Mouse (Mus musculus) embryonic facial prominence, embryonic 13.5 days (tissue): ENCODE results near the gene Mlycd. TPM values are rescaled to one million over a fixed set of nuclear protein-coding genes. Genes with fewer than 3 reads are reported as not detected.

Experiments used
- ATAC-seq: fragments of 200-750 bp; cut with Nextera tagmentation; 2 replicates; pipeline ENCODE4 v1.8.0; 2017; ENCODE audit warnings: low read depth; ENCODE audit not compliant: insufficient number of reproducible peaks, insufficient read depth, low FRiP score, low TSS enrichment
- H3K27ac ChIP-seq: fragments of 300-500 bp; sonication (generic); 2 replicates; pipeline ENCODE4 v1.5.1; 2015; ENCODE audit warnings: moderate library complexity, mild to moderate bottlenecking, inconsistent platforms
- H3K27me3 ChIP-seq: fragments of 300-500 bp; sonication (generic); 2 replicates; pipeline ENCODE4 v1.6.1; 2015; ENCODE audit warnings: mild to moderate bottlenecking, inconsistent platforms
- H3K36me3 ChIP-seq: fragments of 300-500 bp; sonication (generic); 2 replicates; pipeline ENCODE4 v1.6.1; 2015; ENCODE audit warnings: mild to moderate bottlenecking, inconsistent platforms
- H3K4me1 ChIP-seq: fragments of 300-500 bp; sonication (generic); 2 replicates; pipeline ENCODE4 v1.6.1; 2015; ENCODE audit warnings: inconsistent platforms
- H3K4me2 ChIP-seq: fragments of 300-500 bp; sonication (generic); 2 replicates; pipeline ENCODE4 v1.6.1; 2015; ENCODE audit warnings: moderate library complexity, mild to moderate bottlenecking, inconsistent platforms
- H3K4me3 ChIP-seq: fragments of 300-500 bp; sonication (generic); 2 replicates; pipeline ENCODE4 v1.5.1; 2015; ENCODE audit warnings: mild to moderate bottlenecking, inconsistent platforms
- H3K9ac ChIP-seq: fragments of 300-500 bp; sonication (generic); 2 replicates; pipeline ENCODE4 v1.6.1; 2015; ENCODE audit warnings: mild to moderate bottlenecking, inconsistent platforms
- H3K9me3 ChIP-seq: fragments of 300-500 bp; sonication (generic); 2 replicates; pipeline ENCODE4 v1.6.1; 2016; ENCODE audit warnings: inconsistent platforms
- WGBS: fragments of 180-500 bp; shearing (Covaris S2); methylation state at CpG from one replicate; pipeline ENCODE4 v1.1.7; 2015; ENCODE audit warnings: mixed read lengths; 5-methylcytosine and 5-hydroxymethylcytosine counted together
- polyA plus RNA-seq: library from polyadenylated mRNA; unstranded; fragments of >200 nt; fragmentation: Nextera tagmentation; extraction: Ambion mirVana; gene quantifications from 2 replicates; pipeline ENCODE4 v1.2.1, GENCODE M21; 2015

Gene Mlycd
- polyA plus RNA-seq, 1 experiment from 2014 or later, result 11.0 TPM

DNA sequence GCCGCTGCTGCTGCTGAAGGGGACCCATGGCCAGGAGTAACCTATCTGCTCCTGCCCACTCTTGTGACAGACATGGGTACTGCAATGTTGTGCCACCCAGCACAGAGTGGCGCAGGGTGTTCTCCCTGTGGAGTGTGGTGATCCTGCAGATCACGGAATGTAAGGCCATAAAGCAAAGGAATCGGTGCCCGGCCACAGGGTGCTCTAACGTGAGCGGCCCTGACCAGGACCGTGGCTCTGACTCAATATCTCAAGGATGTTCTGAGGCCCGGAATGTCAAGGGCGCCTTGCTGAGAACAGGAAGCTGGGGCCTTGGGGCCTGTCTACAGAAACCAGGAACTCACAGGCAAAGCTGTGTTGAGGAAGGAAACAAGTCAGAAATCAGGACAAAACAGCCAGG, 30.9 kb downstream of the Mlycd start:
- WGBS, result 88% methylated on average over 10 of the region's 10 CpGs
- H3K4me1 ChIP-seq, result peaks cover 31% of the 10 kb centered on the region
- H3K4me3 ChIP-seq, result no peak overlapping the region
- H3K4me2 ChIP-seq, result no peak overlapping the region
- no peak overlapping the region for H3K27ac ChIP-seq
- no peaks in the 10 kb centered on the region for H3K36me3 ChIP-seq
- H3K9me3 ChIP-seq, result no peaks in the 10 kb centered on the region
- no peak for ATAC-seq
- H3K9ac ChIP-seq, result no peak overlapping the region
- H3K27me3 ChIP-seq, result no peaks in the 10 kb centered on the region

- ATAC-seq, result no peak
- H3K27ac ChIP-seq, result 0 out of 2 replicates have a peak overlapping the region, but pooled peaks have one; percentile 33
- H3K4me1 ChIP-seq, result peaks cover 28% of the 10 kb centered on the region
- no peaks in the 10 kb centered on the region for H3K36me3 ChIP-seq
- no peak overlapping the region for H3K4me2 ChIP-seq
- WGBS, result 77% methylated on average over 6 of the region's 6 CpGs
- no peak overlapping the region for H3K4me3 ChIP-seq
- H3K9me3 ChIP-seq, result no peaks in the 10 kb centered on the region
- H3K27me3 ChIP-seq, result no peaks in the 10 kb centered on the region
- H3K9ac ChIP-seq, result no peak overlapping the region
These were observed 31.5 kb downstream of the Mlycd start for GRCm38 (mm10) chr8:119426069-119426735.

DNA sequence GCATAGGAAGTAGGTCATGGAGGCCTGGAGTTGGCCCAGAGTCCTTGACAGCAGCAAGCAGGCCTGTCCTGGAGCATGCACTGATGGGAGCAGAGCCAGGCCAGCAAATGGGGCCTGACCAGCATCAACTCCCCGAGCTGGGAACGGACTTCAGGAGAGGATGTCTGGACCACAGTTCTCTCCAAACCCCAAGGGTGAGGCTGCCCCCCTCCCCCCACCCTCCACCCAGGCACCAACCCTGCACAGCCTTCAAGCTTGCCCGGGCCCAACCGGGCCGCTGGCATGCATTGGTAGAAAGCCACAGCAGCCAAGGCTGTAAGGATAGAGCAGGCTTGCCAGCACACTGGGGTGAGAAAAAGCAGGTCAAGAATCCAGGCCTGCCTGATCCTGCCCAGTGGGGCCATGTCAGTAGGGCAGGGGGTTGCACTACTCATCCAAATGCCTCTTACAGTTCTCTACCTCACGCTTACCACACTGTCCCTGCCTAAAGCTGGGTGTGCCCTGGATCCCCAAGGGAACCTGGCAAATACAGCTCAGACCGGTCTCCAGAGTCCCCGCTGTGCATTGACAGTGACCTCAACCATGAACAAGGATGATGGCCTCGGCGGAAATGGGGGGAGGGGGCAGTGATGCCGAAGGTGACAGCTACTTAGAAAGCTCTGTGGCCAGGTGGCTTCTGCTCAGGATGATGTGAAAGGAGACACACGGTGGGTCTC, 33.1 kb downstream of the Mlycd start:
- H3K27ac ChIP-seq, result no peak overlapping the region
- H3K27me3 ChIP-seq, result no peaks in the 10 kb centered on the region
- no peak for ATAC-seq
- no peaks in the 10 kb centered on the region for H3K36me3 ChIP-seq
- no peaks in the 10 kb centered on the region for H3K9me3 ChIP-seq
- 74% methylated on average over 12 of the region's 12 CpGs for WGBS
- H3K4me3 ChIP-seq, result no peak overlapping the region
- H3K4me2 ChIP-seq, result no peak overlapping the region
- H3K4me1 ChIP-seq, result peaks cover 14% of the 10 kb centered on the region
- no peak overlapping the region for H3K9ac ChIP-seq

DNA sequence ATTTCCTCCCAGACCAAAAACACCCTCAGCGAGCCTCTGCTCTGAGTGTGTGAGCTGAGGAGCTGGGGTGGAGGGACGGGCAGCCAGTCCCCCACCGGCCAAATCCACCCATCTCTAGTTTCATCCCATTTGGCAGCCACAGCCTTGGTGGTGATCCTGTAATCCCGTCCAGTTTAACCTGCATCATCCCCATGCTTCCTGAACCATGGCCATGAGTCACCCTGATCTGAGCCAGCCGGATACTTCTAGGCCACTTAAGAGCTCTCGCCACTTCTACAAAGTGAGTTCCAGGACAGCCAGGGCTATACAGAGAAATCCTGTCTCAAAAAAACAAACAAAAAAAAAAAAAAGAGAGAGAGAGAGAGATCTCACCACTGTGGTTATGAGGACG, 33.7 kb downstream of the Mlycd start:
- ATAC-seq, result no peak
- 59% methylated on average over 7 of the region's 7 CpGs for whole genome bisulfite sequencing

DNA sequence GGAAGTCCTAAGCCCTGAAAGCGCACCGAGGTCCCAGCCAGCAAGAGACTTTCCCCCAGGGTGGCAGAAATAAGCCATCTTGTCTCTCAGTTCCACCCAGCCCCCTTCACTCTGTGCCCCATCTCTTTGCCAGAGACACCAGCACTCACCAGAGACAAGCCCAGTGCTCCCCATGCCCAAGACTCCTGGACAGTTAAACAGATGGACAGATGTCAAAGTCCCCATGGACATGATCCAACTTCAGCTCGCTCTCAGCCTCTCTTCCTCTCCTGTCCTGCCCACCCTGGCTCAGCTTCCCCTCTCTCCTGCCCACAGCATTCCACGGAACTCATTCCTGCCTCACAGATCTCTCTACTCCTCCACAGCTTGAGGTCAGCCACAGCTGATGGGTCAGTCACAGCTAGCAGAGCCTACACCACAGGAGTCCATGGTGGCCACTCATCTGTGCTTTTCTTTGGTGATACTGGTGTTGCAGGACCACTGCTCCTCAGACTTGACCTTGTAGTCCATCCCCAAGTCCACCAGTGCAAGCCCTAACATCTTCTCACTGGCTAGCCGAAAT, 34.2 kb downstream of the Mlycd start:
- Histone ChIP-seq H3K4me3 (no peak overlapping the region), H3K9ac (no peak overlapping the region), H3K27me3 (no peaks in the 10 kb centered on the region), H3K4me2 (no peak overlapping the region), H3K9me3 (no peaks in the 10 kb centered on the region), H3K36me3 (no peaks in the 10 kb centered on the region), H3K27ac (no peak overlapping the region), H3K4me1 (peaks cover 11% of the 10 kb centered on the region)
- ATAC-seq, result no peak
- 76% methylated on average over 5 of the region's 5 CpGs for WGBS

More for the DNA sequence above, 33.7 kb downstream of the Mlycd start:
- no peaks in the 10 kb centered on the region for H3K27me3 ChIP-seq
- no peaks in the 10 kb centered on the region for H3K36me3 ChIP-seq
- no peak overlapping the region for H3K4me3 ChIP-seq
- H3K27ac ChIP-seq, result no peak overlapping the region
- no peaks in the 10 kb centered on the region for H3K9me3 ChIP-seq
- no peak overlapping the region for H3K4me2 ChIP-seq
- H3K4me1 ChIP-seq, result peaks cover 14% of the 10 kb centered on the region
- H3K9ac ChIP-seq, result no peak overlapping the region

GRCm38 (mm10) chr8:119429552-119429951, 34.9 kb downstream of the Mlycd start:
- Histone ChIP-seq H3K36me3 (no peaks in the 10 kb centered on the region), H3K4me2 (no peak overlapping the region), H3K4me3 (no peak overlapping the region), H3K9ac (no peak overlapping the region), H3K27ac (no peak overlapping the region; the same call in 1 of the 2 replicates), H3K9me3 (no peaks in the 10 kb centered on the region), H3K27me3 (no peaks in the 10 kb centered on the region), H3K4me1 (peaks cover 8% of the 10 kb centered on the region)
- no peak for ATAC-seq
- WGBS, result 73% methylated on average over 3 of the region's 3 CpGs

DNA sequence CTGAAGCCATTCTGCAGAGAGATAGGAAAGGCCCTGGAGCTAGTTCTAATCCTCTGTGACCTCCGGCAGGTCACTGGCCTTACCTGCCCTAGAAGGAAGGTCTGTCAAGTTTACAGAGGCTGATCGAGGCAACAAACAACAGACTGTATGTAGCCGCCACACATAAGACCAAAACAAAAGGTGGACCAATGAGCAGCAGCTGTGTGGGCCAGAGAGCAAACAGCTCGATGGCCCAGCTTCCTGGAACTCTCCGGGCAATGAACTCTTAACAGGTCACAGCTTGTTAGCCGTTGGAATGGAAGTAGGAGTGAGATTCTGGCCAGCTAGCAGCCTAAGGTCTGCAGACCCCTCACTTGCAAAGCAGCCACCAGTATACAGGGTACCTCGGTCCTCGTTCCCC, 35.6 kb downstream of the Mlycd start:
- no peak overlapping the region for H3K9ac ChIP-seq
- peaks cover 8% of the 10 kb centered on the region for H3K4me1 ChIP-seq
- WGBS, result 58% methylated on average over 8 of the region's 8 CpGs
- no peaks in the 10 kb centered on the region for H3K9me3 ChIP-seq
- H3K4me2 ChIP-seq, result no peak overlapping the region
- no peaks in the 10 kb centered on the region for H3K27me3 ChIP-seq
- no peaks in the 10 kb centered on the region for H3K36me3 ChIP-seq
- H3K4me3 ChIP-seq, result no peak overlapping the region
- no peak for ATAC-seq
- H3K27ac ChIP-seq, result no peak overlapping the region

GRCm38 (mm10) chr8:119430690-119431089, 36.0 kb downstream of the Mlycd start:
- no peaks in the 10 kb centered on the region for H3K9me3 ChIP-seq
- H3K4me1 ChIP-seq, result peaks cover 8% of the 10 kb centered on the region
- ATAC-seq, result no peak
- 73% methylated on average over 7 of the region's 7 CpGs for WGBS
- no peaks in the 10 kb centered on the region for H3K27me3 ChIP-seq
- no peak overlapping the region for H3K27ac ChIP-seq
- no peak overlapping the region for H3K4me3 ChIP-seq
- no peak overlapping the region for H3K4me2 ChIP-seq
- no peak overlapping the region for H3K9ac ChIP-seq
- no peaks in the 10 kb centered on the region for H3K36me3 ChIP-seq

DNA sequence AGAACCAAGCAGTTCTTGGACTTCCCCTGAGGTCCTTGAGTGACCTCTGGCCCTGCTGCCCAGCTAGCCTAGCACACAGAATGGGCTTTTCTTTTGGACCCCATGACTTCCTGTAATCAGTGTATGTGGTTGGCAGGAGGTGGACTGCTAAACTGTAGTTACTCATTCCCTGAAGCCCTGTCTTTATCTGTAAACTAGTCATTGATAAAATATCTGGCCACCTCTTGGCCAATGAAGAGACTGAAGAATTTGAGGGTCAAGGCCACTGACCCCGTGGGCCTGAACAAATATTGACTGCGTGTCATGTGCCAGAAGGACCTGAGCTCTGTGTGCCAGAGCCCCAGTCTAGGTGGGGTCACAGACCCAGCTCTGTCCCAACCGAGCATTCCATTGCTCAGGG, 37.7 kb downstream of the Mlycd start:
- H3K36me3 ChIP-seq, result no peaks in the 10 kb centered on the region
- no peak overlapping the region for H3K4me3 ChIP-seq
- H3K27me3 ChIP-seq, result no peaks in the 10 kb centered on the region
- no peak overlapping the region for H3K4me2 ChIP-seq
- peaks cover 14% of the 10 kb centered on the region for H3K4me1 ChIP-seq
- no peaks in the 10 kb centered on the region for H3K9me3 ChIP-seq
- ATAC-seq, result no peak
- no peak overlapping the region for H3K9ac ChIP-seq
- no peak overlapping the region for H3K27ac ChIP-seq
- 39% methylated on average over 3 of the region's 3 CpGs for WGBS

DNA sequence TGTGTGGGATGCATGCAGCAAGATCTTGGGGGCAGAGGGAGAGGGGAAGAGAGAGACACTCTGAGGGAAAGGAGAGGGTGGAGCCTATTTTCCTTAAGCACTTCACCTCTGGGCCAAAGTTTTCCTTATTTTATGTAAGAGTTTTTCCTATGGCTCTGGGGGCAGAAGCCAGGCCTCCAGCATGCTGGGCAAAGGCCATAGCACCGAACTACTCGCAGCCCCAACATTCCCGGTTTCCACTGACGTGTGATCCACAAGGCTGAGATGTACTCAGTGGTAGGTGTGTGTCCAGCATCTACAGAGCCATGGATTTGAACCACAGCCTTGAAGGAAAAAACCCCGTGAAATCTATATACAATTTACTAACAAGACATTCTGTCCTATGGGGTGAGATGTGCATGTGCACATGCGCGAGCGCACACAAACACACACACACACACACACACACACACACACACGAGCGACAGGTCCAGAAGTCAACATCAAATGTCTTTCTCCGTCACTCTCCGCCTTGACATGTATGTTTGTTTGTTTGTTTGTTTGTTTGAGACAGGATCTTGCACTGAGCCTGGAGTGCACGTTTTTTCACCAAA, 39.0 kb downstream of the Mlycd start, which contains the start of gene Osgin1:
Gene Osgin1 (plus strand): TSS at position 543 of the 593 bp plus-strand sequence.
- H3K4me2 ChIP-seq, result no peak within 1 kb of the TSS
- no peak within 1 kb of the TSS for H3K27ac ChIP-seq
- H3K4me3 ChIP-seq, result no peak within 1 kb of the TSS
- H3K9ac ChIP-seq, result no peak within 1 kb of the TSS; the same call in 1 of the 2 replicates
- no peaks in the 10 kb centered on the region for H3K9me3 ChIP-seq
- 90% methylated on average over 13 of the region's 13 CpGs for WGBS
- peaks cover 14% of the 10 kb centered on the region for H3K4me1 ChIP-seq
- no peaks in the 10 kb centered on the region for H3K27me3 ChIP-seq
- no peak for ATAC-seq
- no peaks in the 10 kb centered on the region for H3K36me3 ChIP-seq

- Histone ChIP-seq H3K9me3 (no peaks in the 10 kb centered on the region), H3K36me3 (no peaks in the 10 kb centered on the region), H3K27me3 (no peaks in the 10 kb centered on the region), H3K4me1 (peaks cover 8% of the 10 kb centered on the region), H3K27ac (no peak overlapping the region), H3K4me2 (no peak overlapping the region), H3K4me3 (no peak overlapping the region), H3K9ac (no peak overlapping the region; the same call in 1 of the 2 replicates)
- no peak for ATAC-seq
- 80% methylated on average over 6 of the region's 6 CpGs for WGBS
These were observed 39.9 kb downstream of the Mlycd start for GRCm38 (mm10) chr8:119434569-119434968.
